Mouse (Mus musculus) cerebellum, adult (tissue): Measurements from ENCODE around the gene Polrmt.
"Not testable (repeated sequence)": the region's sequence is repeated elsewhere in the genome, so short reads cannot be mapped to it uniquely, and the experiment has no call there.

Experiments used
- ATAC-seq: cut with Nextera tagmentation; 2 replicates; pipeline ENCODE4 v1.9.2; 2017; ENCODE audit warnings: mild to moderate bottlenecking, moderate library complexity, mixed read lengths; ENCODE audit not compliant: insufficient number of reproducible peaks, low FRiP score, low TSS enrichment

Polrmt gene

GRCm38 (mm10) chr10:79713163-79713562 is 33.2 kb downstream of the Polrmt start:
- ATAC-seq: no peak

GRCm38 (mm10) chr10:79712499-79713126 is 33.8 kb downstream of the Polrmt start:
- no peak for ATAC-seq

- ATAC-seq: no peak
Measured at GRCm38 (mm10) chr10:79712029-79712428, 34.4 kb downstream of the Polrmt start.

- ATAC-seq: no peak
Measured at GRCm38 (mm10) chr10:79709307-79709706, 37.1 kb downstream of the Polrmt start.

- ATAC-seq: no peak
Measured at GRCm38 (mm10) chr10:79708668-79709067, 37.7 kb downstream of the Polrmt start.

- ATAC-seq: no peak
Measured at GRCm38 (mm10) chr10:79707759-79708158, 38.6 kb downstream of the Polrmt start.

- peak; percentile 27; the same call in 1 of the 2 replicates for ATAC-seq
Measured at GRCm38 (mm10) chr10:79707162-79707561, 39.2 kb downstream of the Polrmt start.

- ATAC-seq: no peak
Measured at GRCm38 (mm10) chr10:79706406-79707094, 39.8 kb downstream of the Polrmt start.

- ATAC-seq: no peak
Measured at GRCm38 (mm10) chr10:79705951-79706350, 40.4 kb downstream of the Polrmt start.

GRCm38 (mm10) chr10:79704970-79705360 is 41.4 kb downstream of the Polrmt start:
- no peak for ATAC-seq

GRCm38 (mm10) chr10:79704065-79704969 is 42.1 kb downstream of the Polrmt start, which contains the start of gene Bsg:
Bsg (plus strand) TSS chr10:79704491.
- peak; percentile 66 for ATAC-seq

- ATAC-seq: no peak
Measured at GRCm38 (mm10) chr10:79703541-79703940, 42.8 kb downstream of the Polrmt start.

- not testable (repeated sequence) for ATAC-seq
Measured at GRCm38 (mm10) chr10:79702970-79703369, 43.4 kb downstream of the Polrmt start.

- no peak for ATAC-seq
Measured at GRCm38 (mm10) chr10:79701443-79702129, 44.8 kb downstream of the Polrmt start.

GRCm38 (mm10) chr10:79700676-79701075 is 45.7 kb downstream of the Polrmt start:
- no peak for ATAC-seq

GRCm38 (mm10) chr10:79698459-79698858 is 47.9 kb downstream of the Polrmt start:
- ATAC-seq: no peak

- ATAC-seq: peak; percentile 60; the same call in 1 of the 2 replicates
Measured at GRCm38 (mm10) chr10:79697916-79698315, 48.5 kb downstream of the Polrmt start.

- no peak for ATAC-seq
Measured at GRCm38 (mm10) chr10:79696129-79696651, 50.2 kb downstream of the Polrmt start.

- ATAC-seq: peak; percentile 66; the same call in 1 of the 2 replicates
Measured at GRCm38 (mm10) chr10:79695231-79696128, 50.9 kb downstream of the Polrmt start.
